Mouse (Mus musculus): ENCODE results near the gene Gm1043.
A peak's percentile ranks its signal among the peaks of the same experiment; 100 is the strongest.

Gene Gm1043

GRCm38 (mm10) chr5:37085241-37085640, at the start of gene Gm1043:
TSS of gene Gm1043 (plus strand) at chr5:37085370.
- DNase-seq (ENCODE audit: low spot score in 2 of 2), result no peak

GRCm38 (mm10) chr5:37035896-37036295, 49.3 kb upstream of the Gm1043 start:
- DNase-seq (ENCODE audit: low spot score in 2 of 2), result no peak

- DNase-seq (ENCODE audit: low spot score in 2 of 2), result no peak
Measured at GRCm38 (mm10) chr5:37036884-37037283, 48.3 kb upstream of the Gm1043 start.

- DNase-seq (ENCODE audit: low spot score in 2 of 2), result no peak
Measured at GRCm38 (mm10) chr5:37039908-37040307, 45.3 kb upstream of the Gm1043 start.

- no peak for DNase-seq (ENCODE audit: low spot score in 2 of 2)
Measured at GRCm38 (mm10) chr5:37040711-37041110, 44.5 kb upstream of the Gm1043 start.

GRCm38 (mm10) chr5:37041651-37042050, 43.5 kb upstream of the Gm1043 start:
- DNase-seq (ENCODE audit: low spot score in 2 of 2), result no peak

- no peak for DNase-seq (ENCODE audit: low spot score in 2 of 2)
Measured at GRCm38 (mm10) chr5:37042934-37043333, 42.2 kb upstream of the Gm1043 start.

GRCm38 (mm10) chr5:37044793-37045192, 40.4 kb upstream of the Gm1043 start:
- no peak for DNase-seq (ENCODE audit: low spot score in 2 of 2)

GRCm38 (mm10) chr5:37045582-37045981, 39.6 kb upstream of the Gm1043 start:
- no peak for DNase-seq (ENCODE audit: low spot score in 2 of 2)

- no peak for DNase-seq (ENCODE audit: low spot score in 2 of 2)
Measured at GRCm38 (mm10) chr5:37046791-37047190, 38.4 kb upstream of the Gm1043 start.

GRCm38 (mm10) chr5:37047206-37047915, 37.8 kb upstream of the Gm1043 start:
- DNase-seq (ENCODE audit: low spot score in 2 of 2), result no peak

GRCm38 (mm10) chr5:37047992-37048391, 37.2 kb upstream of the Gm1043 start:
- DNase-seq (ENCODE audit: low spot score in 2 of 2), result no peak

- no peak for DNase-seq (ENCODE audit: low spot score in 2 of 2)
Measured at GRCm38 (mm10) chr5:37049111-37049510, 36.1 kb upstream of the Gm1043 start.

GRCm38 (mm10) chr5:37050521-37051373, 34.4 kb upstream of the Gm1043 start:
- peak in 1 of 2 experiments; percentile 23 for DNase-seq (ENCODE audit: low spot score in 2 of 2)

- no peak for DNase-seq (ENCODE audit: low spot score in 2 of 2)
Measured at GRCm38 (mm10) chr5:37051374-37052100, 33.6 kb upstream of the Gm1043 start.

- no peak for DNase-seq (ENCODE audit: low spot score in 2 of 2)
Measured at GRCm38 (mm10) chr5:37052846-37053245, 32.3 kb upstream of the Gm1043 start.

- DNase-seq (ENCODE audit: low spot score in 2 of 2), result no peak
Measured at GRCm38 (mm10) chr5:37055789-37056188, 29.4 kb upstream of the Gm1043 start.

GRCm38 (mm10) chr5:37056471-37056870, 28.7 kb upstream of the Gm1043 start:
- DNase-seq (ENCODE audit: low spot score in 2 of 2), result no peak

GRCm38 (mm10) chr5:37061612-37062011, 23.6 kb upstream of the Gm1043 start:
- DNase-seq (ENCODE audit: low spot score in 2 of 2), result no peak

GRCm38 (mm10) chr5:37064454-37065449, 20.4 kb upstream of the Gm1043 start:
- DNase-seq (ENCODE audit: low spot score in 2 of 2), result no peak

Data from urinary bladder, postnatal 4 days (tissue).